Mouse (Mus musculus) cerebellum, adult 2 months (tissue): ENCODE measurements around the gene Zcchc8.

Source experiments
- CTCF ChIP-seq: fragments of 200-500 bp; IDR thresholded peaks from 2 replicates; pipeline ENCODE4 v1.5.1; 2011; ENCODE audit warnings: low read depth, mild to moderate bottlenecking, control low read depth, low read length, moderate library complexity, borderline replicate concordance; ENCODE audit not compliant: insufficient read depth
- POLR2A ChIP-seq: fragments of 200-500 bp; IDR thresholded peaks from 2 replicates; pipeline ENCODE4 v1.6.1; 2011; ENCODE audit warnings: low read length, control low read depth, borderline replicate concordance; ENCODE audit not compliant: insufficient read depth

DNA sequence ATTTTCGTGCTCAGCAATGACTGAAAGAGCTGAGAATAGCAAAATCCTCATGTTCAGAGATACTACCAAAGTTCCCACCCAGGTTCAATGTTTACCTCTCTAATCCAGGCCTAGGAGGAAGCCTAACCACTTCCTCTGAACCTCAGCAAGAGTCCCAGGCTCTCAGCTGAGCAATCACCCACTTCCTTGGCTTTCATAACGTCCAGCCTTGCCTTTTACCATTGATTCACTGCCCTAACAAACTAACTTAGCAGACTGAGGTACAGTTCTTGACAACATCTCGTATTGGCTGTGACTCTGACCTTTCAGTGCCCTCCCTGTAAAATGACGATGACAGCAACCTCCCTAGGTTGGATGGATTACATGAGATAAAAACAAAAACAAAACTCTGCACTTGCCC lies 38.5 kb downstream of the Zcchc8 start:
- TF ChIP-seq POLR2A, result no peak
- TF ChIP-seq CTCF, result no peak
